Mouse (Mus musculus) small intestine, adult 2 months (tissue): ENCODE data around the gene Pld2.

Experiments used
- CTCF ChIP-seq: fragments of 200-500 bp; IDR thresholded peaks from 2 replicates; pipeline ENCODE4 v1.5.1; 2012; ENCODE audit warnings: low read depth, mild to moderate bottlenecking, control low read depth, inconsistent platforms, low read length, moderate library complexity, mixed read lengths; ENCODE audit not compliant: insufficient replicate concordance, insufficient read length; ENCODE audit errors: extremely low read depth
- POLR2A ChIP-seq: fragments of 200-500 bp; IDR thresholded peaks from 2 replicates; pipeline ENCODE4 v1.6.1; 2012; ENCODE audit warnings: low read depth, mild to moderate bottlenecking, control low read depth, inconsistent platforms, low read length, moderate library complexity

DNA sequence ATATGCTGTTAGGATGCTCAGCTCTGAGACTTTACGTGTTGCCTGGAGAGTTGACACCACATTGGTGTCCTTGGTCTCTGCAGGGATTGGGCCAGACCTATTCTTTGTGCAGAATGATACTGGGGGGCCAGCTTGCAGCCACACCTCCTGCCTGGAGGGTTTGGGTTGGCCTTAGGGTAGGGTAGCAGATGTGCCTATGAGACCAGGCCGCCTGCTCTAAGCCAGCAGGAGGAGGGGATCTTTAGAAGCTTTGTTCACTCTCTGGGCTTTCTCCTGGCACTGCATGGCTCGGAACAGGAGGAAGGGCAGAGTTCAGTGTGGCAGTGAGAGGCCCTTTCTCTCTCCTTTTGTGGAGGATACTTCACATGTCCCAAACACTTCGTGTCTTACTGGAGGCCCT is 56.2 kb downstream of the Pld2 start:
- TF ChIP-seq CTCF (no peak), POLR2A (no peak)
